Mouse (Mus musculus) 416B (cell line): ENCODE measurements at regions not wholly inside any gene's neighbourhood (a gene's known extent, or its start where the extent isn't known, plus 50 kb on each side); places are given as distances from the start of the nearest gene placed in this dataset.

Source experiments
- DNase-seq: peaks from one replicate; pipeline ENCODE4 v3.0.0; 2011; ENCODE audit warnings: low read depth

DNA sequence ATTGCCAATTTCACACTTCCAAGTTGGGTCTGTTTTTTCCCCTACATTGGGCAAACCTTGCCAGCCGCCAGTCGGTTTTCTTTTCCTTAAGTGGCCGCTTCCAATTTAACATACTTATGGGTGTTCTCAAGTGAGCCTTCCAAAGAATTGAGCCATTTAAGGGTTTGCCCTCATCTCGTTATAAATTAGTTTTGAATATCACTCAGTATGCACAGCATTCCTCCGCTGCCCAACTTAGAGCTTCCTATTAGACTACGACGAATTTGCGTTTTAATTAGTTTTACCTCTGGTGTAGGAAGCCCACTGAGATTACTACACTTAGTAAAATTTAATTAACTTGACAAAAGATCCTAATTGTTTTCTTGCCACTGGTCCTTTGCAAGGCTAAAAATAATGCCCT lies 209.9 kb downstream of the Cdh11 start:
- no peak for DNase-seq

DNA sequence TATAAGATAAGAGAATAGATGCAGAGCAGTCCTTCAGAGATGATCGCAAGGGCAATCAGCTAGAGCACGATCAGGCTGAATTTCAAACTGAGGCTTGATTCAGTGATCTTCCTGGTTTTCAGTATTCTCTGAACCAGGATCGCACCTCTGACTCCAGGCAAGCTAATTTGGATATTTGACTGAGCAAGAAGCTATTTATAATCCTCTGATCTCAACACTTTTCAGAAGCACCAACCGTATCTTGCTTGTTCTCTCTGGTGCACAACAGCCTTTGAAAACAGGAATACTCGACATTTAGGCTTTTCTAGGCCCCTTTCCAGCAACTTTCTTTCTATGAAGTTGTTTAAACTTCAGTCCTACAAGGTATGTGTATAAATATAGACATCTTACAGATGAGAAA lies 217.7 kb downstream of the Cdh11 start:
- DNase-seq: no peak

DNA sequence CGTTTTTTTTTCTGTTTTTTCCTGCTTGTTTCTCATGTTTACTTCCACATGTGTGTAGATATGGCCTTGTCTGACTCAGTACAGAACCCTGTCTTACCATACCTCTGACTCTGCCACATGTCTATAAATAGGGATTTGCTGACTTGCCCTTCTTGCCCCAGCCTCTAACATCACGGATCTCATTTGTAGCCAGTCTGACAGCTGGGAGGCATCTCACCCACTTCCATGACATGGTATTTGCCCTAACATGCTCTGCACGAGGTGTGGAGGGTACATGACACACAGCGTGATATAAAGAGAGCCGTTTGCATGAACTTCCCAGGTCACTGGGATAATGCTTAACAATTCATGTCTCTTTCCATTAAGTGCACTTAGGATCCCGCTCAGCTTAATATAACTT lies 231.2 kb downstream of the Cdh11 start:
- DNase-seq: no peak

DNA sequence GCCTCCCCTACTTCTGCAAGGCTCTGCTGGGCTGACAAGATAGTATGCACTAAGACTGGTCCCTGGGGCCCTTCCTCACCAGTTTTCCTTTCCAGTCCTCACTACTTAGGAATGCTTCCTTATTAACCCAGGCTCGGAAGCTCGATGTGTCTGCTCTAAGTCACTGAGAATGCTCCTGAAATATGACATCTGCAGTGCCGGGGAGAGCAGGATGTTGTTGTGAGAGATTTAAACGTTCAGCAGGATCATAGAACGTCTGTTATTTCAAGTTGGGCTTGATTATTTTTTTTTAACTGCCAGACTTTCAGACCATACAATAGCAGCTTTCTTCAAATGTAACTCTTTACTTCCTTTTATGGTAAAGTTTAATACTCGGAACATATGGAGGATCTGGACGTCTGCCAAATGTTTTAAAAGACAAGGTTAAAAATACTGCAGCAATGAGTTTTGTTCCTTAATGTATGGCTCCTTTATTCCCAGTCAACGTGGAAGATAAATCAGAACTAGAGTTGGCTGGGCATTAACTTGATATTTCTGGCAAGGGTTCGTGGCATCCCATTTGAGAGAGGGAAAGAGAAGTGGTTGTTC lies 232.0 kb downstream of the Cdh11 start:
- no peak for DNase-seq

DNA sequence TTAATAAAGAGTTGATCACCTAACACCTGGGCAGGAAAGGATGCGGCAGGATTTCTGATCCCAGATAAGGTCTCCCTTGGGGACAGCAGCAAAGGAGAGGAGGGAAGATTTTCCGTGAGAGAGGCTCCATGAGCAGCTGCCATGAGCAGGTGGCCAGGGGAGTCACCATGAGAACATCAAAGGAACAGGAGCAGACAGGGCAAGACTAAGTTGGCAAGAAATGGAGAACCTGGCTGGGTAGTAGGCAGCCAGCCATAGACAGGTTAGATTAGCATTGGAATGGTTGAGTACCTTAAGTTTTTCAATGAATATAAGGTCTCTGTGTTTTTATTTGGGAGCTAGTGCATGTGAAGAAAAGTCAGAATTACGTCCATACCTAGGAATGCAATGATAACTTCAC lies 246.6 kb downstream of the Cdh11 start:
- DNase-seq: no peak

DNA sequence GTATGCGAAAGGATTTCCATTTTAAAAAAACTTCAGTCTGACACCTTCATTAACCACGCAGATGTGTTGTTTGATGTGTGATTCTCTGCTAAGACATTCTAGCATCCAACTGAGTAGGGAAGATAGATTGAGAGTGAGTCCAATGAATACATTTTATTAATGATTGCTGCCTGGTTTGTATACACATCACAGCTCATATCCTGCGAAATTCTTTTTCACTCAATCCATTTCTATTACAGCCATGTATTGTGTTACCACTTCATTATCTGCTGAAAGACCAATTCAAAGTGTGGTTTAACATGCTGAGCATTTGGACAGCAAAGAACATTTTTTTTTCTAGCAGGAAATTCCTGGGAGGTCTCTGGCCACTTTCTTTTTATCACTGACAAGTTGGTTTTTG lies 247.4 kb downstream of the Cdh11 start:
- DNase-seq: no peak

DNA sequence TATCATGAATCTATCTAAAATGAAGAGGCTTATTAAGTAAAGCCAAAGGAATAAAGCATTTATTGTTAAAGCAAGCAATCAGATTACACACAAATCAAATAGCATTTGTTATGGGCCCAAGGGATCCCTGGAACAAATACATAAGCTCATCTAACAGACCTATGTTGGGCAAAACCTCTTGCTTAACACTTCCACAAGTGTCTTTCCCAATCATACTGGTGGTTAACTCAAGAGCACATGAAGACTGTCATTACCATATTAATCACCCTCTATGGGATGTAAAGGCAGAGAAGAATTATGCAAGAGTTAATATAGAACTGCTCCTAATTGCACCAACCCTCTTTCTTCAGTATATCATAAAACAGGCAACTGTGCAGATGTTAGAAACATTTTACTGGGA lies 267.0 kb downstream of the Cdh11 start:
- DNase-seq: peak; percentile 54

DNA sequence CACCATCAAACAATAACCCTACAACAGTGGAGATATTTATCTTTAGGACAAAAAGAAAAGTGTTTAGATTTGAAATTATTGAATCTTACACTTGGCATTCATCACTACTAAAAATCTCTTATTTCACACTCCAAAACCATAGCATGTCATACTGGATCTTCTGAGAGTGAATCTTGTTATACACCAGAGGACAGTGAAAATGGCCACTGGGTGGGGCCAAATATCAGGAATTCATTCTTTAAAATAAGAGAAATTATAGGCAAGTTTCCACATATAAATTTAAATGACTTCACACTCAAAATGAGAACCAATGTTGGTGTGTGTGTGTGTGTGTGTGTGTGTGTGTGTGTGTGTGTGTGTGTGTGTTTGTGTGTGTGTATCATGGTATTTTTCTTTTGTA lies 269.7 kb downstream of the Cdh11 start:
- DNase-seq: peak; percentile 15

DNA sequence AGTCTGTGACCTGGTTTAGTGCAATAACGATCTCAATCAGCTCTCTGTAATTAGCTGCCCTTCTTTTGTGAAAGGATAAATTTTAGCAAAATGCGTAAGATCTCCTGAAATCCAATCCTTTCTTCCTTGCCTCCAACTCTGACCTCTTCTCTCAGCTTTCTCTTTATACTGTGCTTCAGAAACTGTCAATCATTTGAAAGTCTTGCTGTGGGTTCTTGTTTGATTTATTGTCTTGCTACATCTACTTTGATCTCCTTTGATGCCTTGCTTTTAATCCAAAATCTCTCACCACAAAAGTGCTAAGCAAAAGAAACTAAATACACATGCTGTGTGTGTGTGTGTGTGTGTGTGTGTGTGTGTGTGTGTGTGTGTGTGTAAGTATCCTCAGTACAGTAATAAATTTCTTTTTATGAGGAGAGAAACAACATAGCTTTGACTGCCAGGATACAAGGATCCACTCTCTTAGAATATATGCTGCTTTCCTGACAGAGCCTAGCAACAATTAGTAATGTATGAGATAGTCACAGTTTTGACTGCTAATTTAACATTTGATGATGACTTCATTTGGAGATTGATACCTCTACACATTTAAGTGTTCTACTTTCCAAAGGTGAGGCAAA lies 270.5 kb downstream of the Cdh11 start:
- no peak for DNase-seq

DNA sequence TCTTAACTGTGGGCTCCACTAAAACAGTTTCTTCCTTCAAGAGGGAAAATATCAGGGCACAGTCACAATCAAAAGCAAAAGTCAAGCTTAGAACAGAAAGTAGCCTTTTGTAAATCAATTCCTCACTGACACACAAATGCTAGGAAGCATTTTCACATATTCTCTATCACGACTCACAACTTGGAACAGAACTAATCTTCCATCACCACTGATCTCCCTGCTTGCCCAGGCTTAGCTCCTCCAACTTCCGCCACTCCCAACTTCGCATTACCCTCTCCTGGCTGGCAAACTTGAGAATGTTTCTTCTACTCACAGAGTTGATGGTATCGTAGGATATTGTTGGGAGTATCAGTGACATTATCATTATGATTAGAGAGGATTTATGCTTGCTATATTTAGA lies 284.7 kb downstream of the Cdh11 start:
- DNase-seq: no peak

DNA sequence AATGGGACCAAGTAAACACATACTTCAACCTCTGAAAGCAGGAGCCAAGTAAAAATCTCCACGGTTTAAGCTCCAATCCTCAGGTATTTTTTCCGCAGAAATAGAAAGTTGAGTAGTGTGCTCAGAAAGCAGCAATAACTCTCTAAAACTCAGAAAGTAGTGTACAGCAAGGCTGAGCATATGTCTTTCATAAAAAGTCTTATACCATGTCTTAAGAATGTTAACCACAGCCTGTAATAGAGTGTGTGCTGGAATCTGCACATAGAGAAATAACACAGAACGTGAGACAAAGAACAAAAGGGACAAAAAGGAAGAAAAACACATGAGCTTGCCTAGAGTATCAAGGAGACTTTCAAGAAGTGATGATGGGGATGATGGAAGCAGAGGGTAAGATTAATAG lies 285.2 kb downstream of the Cdh11 start:
- DNase-seq: no peak

DNA sequence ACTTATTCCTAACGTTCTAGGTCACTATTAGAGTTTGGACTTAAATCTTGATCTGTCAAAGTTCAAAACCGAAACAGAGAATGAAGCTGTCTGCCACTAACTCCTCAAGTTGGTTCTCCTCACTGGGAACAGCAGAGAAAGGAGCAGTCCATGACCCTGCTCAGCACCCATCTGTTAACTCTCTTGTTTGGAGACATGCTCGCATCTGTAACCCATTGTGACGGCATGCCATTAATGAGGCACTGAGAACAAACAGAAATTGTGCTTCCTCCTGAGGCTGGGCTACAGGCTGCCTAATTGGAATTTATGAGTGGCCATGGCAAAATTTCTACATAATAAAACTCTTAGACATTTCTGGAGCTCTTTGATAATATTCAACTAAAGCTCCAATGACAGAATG lies 286.4 kb downstream of the Cdh11 start:
- no peak for DNase-seq

DNA sequence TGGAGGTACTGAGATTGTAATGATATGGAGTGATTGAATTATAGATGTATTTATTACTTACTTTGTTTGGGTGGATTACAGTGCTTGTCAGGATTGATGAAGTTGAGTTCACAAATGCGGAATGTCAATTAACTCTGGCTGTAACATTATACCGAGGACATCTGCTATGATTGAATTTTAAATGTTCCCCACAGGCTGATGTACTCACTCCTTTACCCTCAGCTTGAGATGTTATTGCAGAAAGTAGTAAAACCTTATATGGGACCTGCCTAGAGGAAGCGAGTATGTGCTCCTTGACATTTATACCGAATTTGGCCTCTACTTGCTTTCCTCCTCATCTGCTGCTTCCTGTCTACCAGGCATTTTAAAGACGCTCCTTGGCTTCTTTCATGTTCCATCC lies 288.3 kb downstream of the Cdh11 start:
- DNase-seq: no peak

DNA sequence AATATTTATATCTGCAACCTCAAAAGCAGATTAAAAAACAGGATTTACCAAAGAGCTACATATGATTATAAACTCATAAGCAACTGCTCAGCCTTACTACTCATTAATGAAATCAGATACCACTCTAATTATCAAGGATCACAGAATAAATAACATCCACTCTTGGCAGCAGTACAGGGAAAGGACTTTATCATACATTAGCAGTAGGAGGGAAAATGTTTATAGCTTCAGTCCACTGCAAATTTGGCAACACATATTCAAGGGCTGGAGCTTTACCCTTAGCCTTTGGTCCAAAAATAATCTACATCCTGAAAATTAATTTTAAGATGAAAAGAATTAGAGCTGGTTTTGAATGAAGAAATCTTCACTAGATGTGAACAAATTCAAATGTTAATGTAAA lies 288.7 kb downstream of the Cdh11 start:
- DNase-seq: no peak

DNA sequence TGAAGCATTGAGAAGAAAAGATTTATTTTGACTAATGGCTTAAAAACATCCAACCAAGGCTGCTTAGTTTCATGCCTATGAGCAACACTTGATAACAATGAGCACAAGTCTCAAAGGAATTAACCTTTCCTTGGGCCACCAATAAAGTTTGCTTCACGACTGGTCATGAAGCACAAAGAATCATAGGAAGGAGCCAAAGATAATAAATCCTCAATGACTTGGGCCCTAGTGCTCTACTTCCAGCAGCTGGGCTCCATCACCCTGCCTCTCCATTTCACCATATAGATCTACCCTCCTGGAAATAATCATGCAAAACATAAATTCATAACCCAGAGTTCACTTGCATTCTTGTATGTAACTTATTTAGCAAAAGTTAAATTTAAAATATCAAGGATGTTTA lies 289.4 kb downstream of the Cdh11 start:
- no peak for DNase-seq

DNA sequence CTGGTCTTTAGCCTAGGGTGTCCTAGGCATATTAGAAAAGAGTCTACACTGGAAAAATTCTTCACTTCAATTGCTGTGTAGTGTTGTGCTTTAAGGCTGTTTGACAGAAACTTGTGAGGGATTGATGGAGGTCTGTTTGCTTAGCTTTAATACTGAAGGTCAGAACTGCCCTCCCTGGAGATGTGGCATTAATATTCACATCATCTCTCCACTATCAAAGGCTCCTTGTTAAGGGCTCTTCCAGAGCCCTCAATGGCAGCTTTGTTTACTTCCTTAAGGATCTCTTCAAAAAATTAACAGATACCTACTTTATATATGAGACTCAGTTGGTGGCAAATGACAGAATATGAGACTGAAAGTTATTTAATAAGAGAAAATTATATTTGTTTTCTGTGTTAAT lies 294.4 kb downstream of the Cdh11 start:
- DNase-seq: no peak

DNA sequence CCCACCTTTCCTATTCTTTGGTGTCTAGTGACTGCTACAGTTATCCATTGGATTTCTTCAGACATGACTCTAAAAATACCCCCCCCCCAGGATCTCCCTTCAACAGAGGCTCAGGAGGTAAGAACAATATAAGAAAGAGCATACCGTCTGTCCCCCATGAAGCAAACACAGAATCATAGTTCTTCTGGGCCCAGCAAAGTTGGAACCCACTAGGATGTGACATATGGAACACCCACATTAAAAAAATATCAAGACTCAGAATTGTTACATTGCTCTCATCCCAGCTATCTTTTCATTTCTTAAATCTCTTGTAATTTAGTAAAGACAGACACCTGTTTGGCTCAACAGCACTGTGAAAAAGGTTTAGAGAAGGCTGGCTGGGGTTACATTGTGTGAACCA lies 297.2 kb downstream of the Cdh11 start:
- DNase-seq: no peak

DNA sequence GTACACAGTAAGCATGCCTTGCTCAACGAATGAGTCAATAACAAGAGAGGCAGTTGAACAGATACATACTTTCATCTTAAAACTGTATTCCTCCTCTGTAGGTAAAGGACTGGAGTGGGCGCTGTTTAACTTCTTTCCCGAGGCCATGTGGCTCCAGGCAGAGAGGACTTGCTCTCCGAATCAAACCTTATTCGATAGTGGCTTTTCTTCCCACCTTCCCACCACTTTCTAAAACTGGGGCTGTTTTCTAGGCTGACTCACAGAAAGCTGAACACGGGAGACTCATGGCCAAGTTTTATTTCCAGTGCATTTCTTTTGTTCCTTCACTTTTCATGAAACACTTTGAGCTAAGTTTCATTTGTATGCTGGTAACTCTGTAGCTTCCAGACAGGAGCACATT lies 297.6 kb downstream of the Cdh11 start:
- DNase-seq: no peak

DNA sequence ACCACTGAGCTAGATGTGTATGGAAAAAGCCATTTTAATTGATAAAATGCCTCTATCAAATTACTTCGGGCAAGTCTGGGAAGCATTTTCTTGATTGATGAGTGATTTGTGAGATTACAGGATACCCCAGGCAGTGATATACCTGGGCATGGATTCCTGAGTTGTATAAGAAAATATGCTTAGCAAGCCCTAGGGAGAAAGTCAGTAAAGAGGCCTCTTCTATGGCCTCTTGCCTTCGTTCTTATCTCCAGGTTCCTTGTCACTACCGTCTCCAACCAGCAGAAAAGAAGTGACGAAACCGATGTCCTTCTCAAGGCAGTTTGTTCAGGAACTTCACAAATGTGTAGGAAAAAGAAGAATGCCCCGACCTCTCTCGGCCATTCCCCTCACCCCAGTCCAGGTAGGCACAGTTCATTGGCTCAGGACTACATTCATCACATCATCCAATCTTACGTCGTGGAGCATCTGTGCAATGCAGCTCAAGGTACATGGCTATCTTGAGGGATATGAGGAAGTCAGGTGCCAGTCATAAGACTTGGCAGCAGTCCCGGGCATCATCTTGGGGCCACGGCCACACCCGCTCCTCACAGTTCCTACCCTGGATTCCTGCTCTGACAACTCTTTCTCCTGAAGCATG lies 310.2 kb downstream of the Cdh11 start:
- no peak for DNase-seq

DNA sequence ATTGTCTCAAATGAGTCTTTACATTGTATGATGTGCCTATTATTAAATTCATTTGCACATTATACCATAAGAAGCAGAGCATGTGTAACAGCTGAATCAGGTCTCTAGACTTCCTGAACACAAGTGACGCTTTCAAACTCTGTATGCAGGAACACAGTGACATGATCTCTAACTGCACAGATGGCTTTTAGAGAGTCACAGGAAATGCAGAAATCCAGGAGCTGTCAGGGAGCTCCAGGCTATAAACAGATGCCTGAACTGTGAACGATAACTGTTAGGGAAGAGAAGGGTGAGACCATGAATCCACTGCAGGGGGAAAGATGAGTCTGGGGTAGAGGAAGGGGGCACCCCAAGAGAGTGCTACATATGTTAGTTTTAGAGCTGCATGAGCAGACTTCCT lies 311.2 kb downstream of the Cdh11 start:
- DNase-seq: no peak

DNA sequence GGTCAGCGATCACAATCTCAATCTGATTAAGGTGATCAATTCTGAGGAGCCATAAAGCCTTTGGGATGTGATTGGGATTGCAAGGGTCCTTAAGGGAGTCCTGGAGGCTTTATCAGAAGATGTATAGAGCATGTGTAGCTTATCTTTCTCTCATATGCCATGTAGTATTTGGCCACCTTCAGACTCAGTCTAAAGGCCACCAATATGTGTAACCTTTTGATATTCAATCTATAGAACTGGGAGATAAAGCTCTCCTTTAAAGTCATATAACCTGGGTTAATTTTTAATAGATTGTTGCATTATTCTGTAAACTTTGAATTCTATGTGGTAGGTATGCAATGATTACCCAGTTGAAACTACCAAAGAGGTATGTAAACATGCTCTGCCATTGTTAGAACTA lies 314.1 kb downstream of the Cdh11 start:
- no peak for DNase-seq

DNA sequence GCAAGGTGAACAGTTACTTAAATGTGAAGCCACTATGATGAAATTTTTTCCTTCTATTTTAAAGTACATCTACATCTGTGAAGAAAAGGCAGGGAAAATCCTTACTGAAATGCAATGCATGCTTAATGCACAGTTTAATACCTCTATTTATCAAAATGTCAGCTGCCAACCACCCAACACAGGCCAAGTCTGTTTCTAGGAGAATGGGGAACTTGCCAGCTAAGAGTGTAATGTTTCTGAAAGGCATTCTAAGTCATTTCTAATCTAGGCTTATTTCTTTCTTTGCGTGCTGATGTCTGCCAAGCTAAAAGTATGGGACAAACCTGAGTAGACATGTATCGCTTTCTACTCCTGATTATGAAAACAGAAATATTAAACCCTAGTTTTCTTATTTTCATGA lies 322.8 kb downstream of the Cdh11 start:
- no peak for DNase-seq

DNA sequence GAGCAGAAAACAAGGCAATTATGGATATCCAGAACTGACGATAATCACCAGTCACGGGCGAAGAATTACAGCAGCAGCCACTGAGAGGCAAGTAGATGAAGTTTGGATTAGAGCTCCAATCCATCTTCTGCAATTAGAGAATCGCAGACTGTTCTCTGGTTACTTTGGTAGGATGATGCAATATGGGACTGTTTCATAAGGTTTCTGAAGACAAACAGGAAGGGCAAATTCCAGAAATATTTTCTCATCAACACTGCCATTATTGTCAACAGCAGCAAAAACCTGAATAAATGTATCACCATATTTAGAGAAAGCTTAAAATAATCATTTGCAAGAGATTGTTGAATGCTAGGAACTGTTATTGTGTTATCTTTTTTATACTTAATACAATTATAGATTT lies 342.4 kb downstream of the Cdh11 start:
- DNase-seq: no peak

DNA sequence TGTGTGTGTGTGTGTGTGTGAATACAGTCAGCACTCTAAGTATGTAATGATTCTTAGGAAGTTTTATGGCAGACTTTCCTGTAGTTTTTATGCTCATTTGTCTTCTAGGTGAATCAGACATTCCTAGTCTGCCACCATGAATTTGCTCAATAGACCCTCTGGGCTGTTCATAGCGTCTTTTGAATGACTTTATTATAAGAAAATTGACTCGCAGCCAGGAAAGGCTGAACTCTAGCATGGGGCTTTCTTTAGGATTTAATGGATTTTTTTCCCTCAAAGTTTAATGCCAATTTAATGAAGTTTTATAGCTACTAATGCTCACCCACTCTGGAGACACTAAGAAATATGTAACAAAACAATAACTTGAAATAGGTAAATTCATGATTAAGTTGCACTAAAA lies 363.6 kb downstream of the Cdh11 start:
- DNase-seq: no peak
